ENCODE assay signal across 8 mouse cellular contexts in the genomic region with DNA sequence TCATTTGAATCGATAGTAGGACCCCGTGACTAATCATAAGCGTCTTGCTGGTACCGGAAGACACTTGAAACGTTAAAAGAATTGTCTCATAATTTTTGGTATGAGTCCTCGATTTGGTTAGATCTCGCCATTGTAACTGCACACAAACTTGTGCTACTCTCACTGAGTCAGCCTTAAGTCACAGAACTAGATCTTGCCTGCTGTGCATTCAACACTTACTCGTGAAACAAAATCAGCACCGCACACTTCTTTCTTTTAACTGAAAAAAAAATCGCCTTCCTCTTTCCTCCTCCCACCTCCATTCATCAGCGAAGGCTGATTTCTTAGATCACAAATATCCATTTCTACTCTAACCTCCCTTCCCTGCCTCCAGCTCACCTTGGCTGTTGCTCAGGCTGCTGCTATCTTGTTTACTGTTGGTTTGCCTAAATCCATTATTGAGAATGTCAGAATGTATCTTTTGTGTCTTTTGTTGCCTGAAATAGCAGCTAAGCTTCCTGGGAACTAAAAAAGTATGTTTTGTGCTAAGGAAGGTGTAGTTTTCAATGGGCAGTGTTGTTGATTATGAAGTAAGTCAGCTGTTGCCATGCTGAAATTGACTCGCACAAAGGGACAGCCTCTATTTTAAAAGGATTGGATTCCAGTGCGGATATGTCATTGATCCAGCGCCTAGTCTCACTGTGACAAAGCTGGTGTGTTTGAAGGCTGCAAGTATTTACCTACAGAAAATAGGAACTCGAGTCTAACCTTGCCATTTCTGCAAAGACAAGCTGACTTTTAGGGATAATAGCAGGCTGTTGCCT. TPM values are rescaled to one million over a fixed set of nuclear protein-coding genes. Genes with fewer than 3 reads are reported as not detected.
DNase-seq lines count a peak whose midpoint lies in the region; ATAC-seq and TF ChIP-seq lines count a peak whose summit lies in the region.

No protein-coding gene starts in this region.

- H3K4me3 ChIP-seq in embryonic fibroblast, embryonic 13.5 days (ENCODE audit: insufficient read depth, low read length) = peak overlapping the region; percentile 87
- peak overlapping the region; percentile 78 for H3K4me3 ChIP-seq in liver, embryonic 11.5 days (ENCODE audit: low read depth, low read length)

- no peaks in the 10 kb centered on the region for H3K36me3 ChIP-seq in liver, embryonic 11.5 days (ENCODE audit: control insufficient read depth, insufficient read depth, low read length)

- no peak for TF ChIP-seq CTCF in embryonic fibroblast, embryonic 13.5 days (IDR thresholded peaks at IDR 0.05; ENCODE audit: borderline replicate concordance, insufficient read depth, low read length)

- peak overlapping the region; percentile 80 for H3K27ac ChIP-seq in embryonic fibroblast, embryonic 13.5 days (ENCODE audit: insufficient read depth, low read length)
- no peak overlapping the region for H3K27ac ChIP-seq in liver, embryonic 11.5 days (ENCODE audit: low read depth, low read length)

- no peak for DNase-seq in frontal cortex, postnatal 14 days (ENCODE audit: low spot score in 2 of 2)
- peak; percentile 58 for DNase-seq in 416B (ENCODE audit: low read depth)
- no peak for DNase-seq in liver, embryonic 11.5 days (ENCODE audit: low spot score)
- peak; percentile 39 for DNase-seq in testis, postnatal 14 days (ENCODE audit: low spot score)
- DNase-seq in adrenal gland, postnatal 25 days = no peak
- no peak for DNase-seq in adrenal gland, adult 18-20 months (ENCODE audit: low spot score in 2 of 2)

- no peaks in the 10 kb centered on the region for H3K27me3 ChIP-seq in liver, embryonic 11.5 days (replicated peaks; ENCODE audit: control insufficient read depth, insufficient read depth, low read length)

- TF ChIP-seq POLR2A in embryonic fibroblast, embryonic 13.5 days (IDR thresholded peaks at IDR 0.05; ENCODE audit: low read depth, low read length) = no peak

- H3K9ac ChIP-seq in liver, embryonic 11.5 days (ENCODE audit: low read depth, low read length) = peak overlapping the region; percentile 77

- peak overlapping the region; percentile 97 for H3K4me2 ChIP-seq in liver, embryonic 11.5 days

- ATAC-seq in frontal cortex, adult (ENCODE audit: low TSS enrichment) = 0 out of 2 replicates have a peak, but pooled peaks have one; percentile 32
- no peak for ATAC-seq in liver, embryonic 11.5 days (replicated peaks; ENCODE audit: low FRiP score)

- H3K9me3 ChIP-seq in liver, embryonic 11.5 days (ENCODE audit: control insufficient read depth, low read length) = no peaks in the 10 kb centered on the region

- H3K4me1 ChIP-seq in embryonic fibroblast, embryonic 13.5 days (ENCODE audit: control insufficient read depth, insufficient read depth, low read length) = peaks cover 6% of the 10 kb centered on the region; the same call in 1 of the 2 replicates
- H3K4me1 ChIP-seq in liver, embryonic 11.5 days (replicated peaks; ENCODE audit: control insufficient read depth, insufficient read depth, low read length) = peaks cover 11% of the 10 kb centered on the region

- 12% methylated on average over 15 of the region's 15 CpGs for WGBS in liver, embryonic 11.5 days

RNA-seq across cellular contexts. Expression of a gene that starts 1.4 kb away (rescaled TPM):
- 75.8 and 78.2 TPM in 2 replicates for polyA plus RNA-seq in embryonic fibroblast, embryonic 13.5 days (2011; ENCODE audit: insufficient read length, low read depth, missing spikeins)
- 14.9 and 17.6 TPM in 2 replicates for polyA plus RNA-seq in liver, embryonic 11.5 days (2014; fragmentation: Nextera tagmentation; extraction: Ambion mirVana)
- 6.2 and 7.4 TPM in 2 replicates for total RNA-seq in adrenal gland, postnatal 25 days (2021)
- total RNA-seq in adrenal gland, adult 18-20 months (2021) = 1 to 10 TPM; 5.2 to 8.2 TPM

Comparison
In these comparisons a context has a peak if more than half of its experiments do, and no peak if none do; other contexts are left out.
1. DNase-seq: peak in 416B (single experiment) and testis, postnatal 14 days (single experiment); none in frontal cortex, postnatal 14 days (0 of 2), liver, embryonic 11.5 days (single experiment), adrenal gland, postnatal 25 days (single experiment) and adrenal gland, adult 18-20 months (0 of 2).